Comparison of ENCODE assay signal across 14 mouse cellular contexts in the genomic region with DNA sequence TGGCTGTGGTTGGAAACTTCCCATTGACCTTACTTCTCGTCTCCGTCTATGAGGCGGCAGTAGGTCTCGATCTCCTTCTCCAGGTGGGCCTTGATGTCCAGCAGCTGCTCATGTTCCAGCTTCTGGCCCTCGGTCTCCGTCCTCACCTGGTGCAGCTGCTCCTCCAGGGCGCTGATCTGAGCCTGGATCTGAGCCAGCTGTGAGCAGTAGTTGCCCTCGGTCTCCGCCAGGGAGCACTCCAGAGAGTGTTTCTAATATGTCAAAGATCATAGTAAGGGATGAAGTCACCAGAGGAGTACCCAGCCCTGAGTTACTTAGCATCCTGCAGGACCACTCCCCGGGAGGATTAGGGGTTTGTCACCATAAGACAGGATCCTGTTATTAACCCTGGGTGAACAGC. TPM values are rescaled to one million over a fixed set of nuclear protein-coding genes. Genes with fewer than 3 reads are reported as not detected.
DNase-seq lines count a peak whose midpoint lies in the region; ATAC-seq lines count a peak whose summit lies in the region.
"Had no signal": no experiment of that assay in that cellular context is flagged by ENCODE, and none has a peak within 500 bp of the region (broad histone marks: within the 10 kb centered on the region; RNA-seq: fewer than 3 reads in every experiment).

No protein-coding gene starts in this region.

- no peak overlapping the region for H3K9ac ChIP-seq in neural tube, embryonic 11.5 days (ENCODE audit: low read length)
- H3K9ac ChIP-seq in neural tube, embryonic 15.5 days (replicated peaks): no peak overlapping the region
- H3K9ac ChIP-seq in heart, embryonic 11.5 days (ENCODE audit: low read depth, low read length): no peak overlapping the region
- H3K9ac ChIP-seq: neural tube, embryonic 12.5 days had no signal

- no peak overlapping the region for H3K4me3 ChIP-seq in neural tube, embryonic 11.5 days (ENCODE audit: low read depth, low read length)
- no peak overlapping the region for H3K4me3 ChIP-seq in neural tube, embryonic 15.5 days (replicated peaks)
- no peak overlapping the region for H3K4me3 ChIP-seq in heart, embryonic 11.5 days (ENCODE audit: low read depth, low read length)
- no peak overlapping the region for H3K4me3 ChIP-seq in limb, embryonic 10.5 days
- H3K4me3 ChIP-seq: neural tube, embryonic 12.5 days had no signal

- no peaks in the 10 kb centered on the region for H3K4me1 ChIP-seq in neural tube, embryonic 11.5 days (ENCODE audit: control insufficient read depth, insufficient read depth, low read length)
- no peaks in the 10 kb centered on the region for H3K4me1 ChIP-seq in neural tube, embryonic 15.5 days
- H3K4me1 ChIP-seq in heart, embryonic 11.5 days (ENCODE audit: control insufficient read depth, insufficient read depth, low read length): no peaks in the 10 kb centered on the region
- H3K4me1 ChIP-seq in limb, embryonic 10.5 days: no peaks in the 10 kb centered on the region
- H3K4me1 ChIP-seq: neural tube, embryonic 12.5 days had no signal

- no peak for ATAC-seq in neural tube, embryonic 11.5 days (ENCODE audit: insufficient read depth, low FRiP score, low TSS enrichment)
- ATAC-seq in neural tube, embryonic 15.5 days (ENCODE audit: low FRiP score): no peak
- no peak for ATAC-seq in heart, embryonic 11.5 days (replicated peaks; ENCODE audit: insufficient number of reproducible peaks, low FRiP score, low TSS enrichment)
- ATAC-seq: activated CD4-positive, CD25-positive, alpha-beta regulatory T cell, adult 4 months had no signal

- DNase-seq in gastrocnemius, postnatal 10 days: peak; percentile 40
- no peak for DNase-seq in gastrocnemius, postnatal 36 days
- DNase-seq in neural tube, embryonic 11.5 days (ENCODE audit: low spot score): peak; percentile 23
- DNase-seq in adrenal gland, postnatal 36 days: peak; percentile 9 to 35
- peak; percentile 25 for DNase-seq in thymus, postnatal 14 days
- DNase-seq in limb, embryonic 10.5 days (ENCODE audit: low spot score): no peak

- no peak overlapping the region for H3K27ac ChIP-seq in neural tube, embryonic 11.5 days (ENCODE audit: low read depth, low read length)
- H3K27ac ChIP-seq in neural tube, embryonic 15.5 days (replicated peaks): no peak overlapping the region
- no peak overlapping the region for H3K27ac ChIP-seq in heart, embryonic 11.5 days (ENCODE audit: low read depth, low read length)
- H3K27ac ChIP-seq in limb, embryonic 10.5 days: no peak overlapping the region
- H3K27ac ChIP-seq: neural tube, embryonic 12.5 days had no signal

- intact Hi-C loops in gastrocnemius, postnatal 36 days (cut with DNase I): no loop called here

- WGBS in neural tube, embryonic 11.5 days: 50% methylated on average over 10 of the region's 10 CpGs
- WGBS in neural tube, embryonic 15.5 days: 50% methylated on average over 10 of the region's 10 CpGs
- 40% methylated on average over 10 of the region's 10 CpGs for WGBS in heart, embryonic 11.5 days (ENCODE audit: insufficient replicate concordance)
- WGBS in limb, embryonic 10.5 days: 52% methylated on average over 10 of the region's 10 CpGs

- no peaks in the 10 kb centered on the region for H3K9me3 ChIP-seq in neural tube, embryonic 11.5 days (ENCODE audit: control insufficient read depth, low read length)
- no peaks in the 10 kb centered on the region for H3K9me3 ChIP-seq in neural tube, embryonic 15.5 days (replicated peaks)
- H3K9me3 ChIP-seq in heart, embryonic 11.5 days (replicated peaks; ENCODE audit: control insufficient read depth, low read length): no peaks in the 10 kb centered on the region
- H3K9me3 ChIP-seq in limb, embryonic 10.5 days (replicated peaks): no peaks in the 10 kb centered on the region
- H3K9me3 ChIP-seq: neural tube, embryonic 12.5 days had no signal

- no peaks in the 10 kb centered on the region for H3K27me3 ChIP-seq in neural tube, embryonic 11.5 days (ENCODE audit: control insufficient read depth, insufficient read depth, low read length)
- H3K27me3 ChIP-seq in neural tube, embryonic 15.5 days (replicated peaks): 0 out of 2 replicates have a peak, but pooled peaks cover 5% of the 10 kb centered on the region
- peaks cover 5% of the 10 kb centered on the region; the same call in 1 of the 2 replicates for H3K27me3 ChIP-seq in heart, embryonic 11.5 days (ENCODE audit: control insufficient read depth, insufficient read depth, low read length)
- no peaks in the 10 kb centered on the region for H3K27me3 ChIP-seq in limb, embryonic 10.5 days (ENCODE audit: low read depth, poor library complexity, severe bottlenecking)
- H3K27me3 ChIP-seq: neural tube, embryonic 12.5 days had no signal

- H3K4me2 ChIP-seq in neural tube, embryonic 11.5 days (ENCODE audit: low read depth): no peak overlapping the region
- no peak overlapping the region for H3K4me2 ChIP-seq in neural tube, embryonic 15.5 days
- H3K4me2 ChIP-seq in heart, embryonic 11.5 days: no peak overlapping the region
- H3K4me2 ChIP-seq: neural tube, embryonic 12.5 days had no signal

- no peaks in the 10 kb centered on the region for H3K36me3 ChIP-seq in neural tube, embryonic 11.5 days (ENCODE audit: control insufficient read depth, insufficient read depth, low read length)
- no peaks in the 10 kb centered on the region for H3K36me3 ChIP-seq in neural tube, embryonic 15.5 days
- no peaks in the 10 kb centered on the region for H3K36me3 ChIP-seq in heart, embryonic 11.5 days (ENCODE audit: control insufficient read depth, insufficient read depth, low read length)
- no peaks in the 10 kb centered on the region for H3K36me3 ChIP-seq in limb, embryonic 10.5 days
- H3K36me3 ChIP-seq: neural tube, embryonic 12.5 days had no signal

RNA-seq across cellular contexts. Expression of a gene that starts 7.9 kb away (rescaled TPM):
- under 1 TPM in 1 of 2 experiments, not detected in 1; 0.16 TPM for total RNA-seq in gastrocnemius, postnatal 10 days (2021)
- total RNA-seq in gastrocnemius, postnatal 36 days (2021): not detected
- polyA plus RNA-seq in neural tube, embryonic 11.5 days (2014; fragmentation: Nextera tagmentation; extraction: Ambion mirVana): 0.15 and 0.19 TPM in 2 replicates
- polyA plus RNA-seq in neural tube, embryonic 15.5 days (2015; fragmentation: Nextera tagmentation; extraction: Ambion mirVana): 0.36 and 0.50 TPM in 2 replicates
- not detected for total RNA-seq in adrenal gland, postnatal 36 days (2021)
- 0.16 TPM in 1 of 2 replicates, not detected in the other for polyA plus RNA-seq in heart, embryonic 11.5 days (2014; fragmentation: Nextera tagmentation; extraction: Ambion mirVana)
- polyA plus RNA-seq in limb, embryonic 10.5 days (2016; fragmentation: Nextera tagmentation; extraction: Ambion mirVana): 0.11 and 0.20 TPM in 2 replicates
- total RNA-seq: common myeloid progenitor, adult 5-6 weeks had no signal
- polyA plus RNA-seq: activated CD4-positive, CD25-positive, alpha-beta regulatory T cell, adult 4 months; frontal cortex, adult 2 months; intestine, embryonic 14.5 days; liver, embryonic 16.5 days had no signal

RNA-seq across cellular contexts. Expression of a gene that starts 15.9 kb away (rescaled TPM):
- total RNA-seq in gastrocnemius, postnatal 10 days (2021): not detected
- total RNA-seq in gastrocnemius, postnatal 36 days (2021): not detected
- not detected in 2 replicates for polyA plus RNA-seq in neural tube, embryonic 11.5 days (2014; fragmentation: Nextera tagmentation; extraction: Ambion mirVana)
- polyA plus RNA-seq in neural tube, embryonic 15.5 days (2015; fragmentation: Nextera tagmentation; extraction: Ambion mirVana): 0.19 and 0.33 TPM in 2 replicates
- not detected for total RNA-seq in adrenal gland, postnatal 36 days (2021)
- not detected in 2 replicates for polyA plus RNA-seq in heart, embryonic 11.5 days (2014; fragmentation: Nextera tagmentation; extraction: Ambion mirVana)
- polyA plus RNA-seq in limb, embryonic 10.5 days (2016; fragmentation: Nextera tagmentation; extraction: Ambion mirVana): not detected in 2 replicates
- total RNA-seq: common myeloid progenitor, adult 5-6 weeks had no signal
- polyA plus RNA-seq: frontal cortex, adult 2 months; intestine, embryonic 14.5 days; liver, embryonic 16.5 days; neural tube, embryonic 12.5 days had no signal

RNA-seq across cellular contexts. Expression of a gene that starts 22.4 kb away (rescaled TPM):
- 1 to 10 TPM; 5.6 to 6.6 TPM for total RNA-seq in gastrocnemius, postnatal 10 days (2021)
- total RNA-seq in gastrocnemius, postnatal 36 days (2021): 1 to 10 TPM; 3.3 to 3.5 TPM
- 22.4 and 23.5 TPM in 2 replicates for polyA plus RNA-seq in neural tube, embryonic 11.5 days (2014; fragmentation: Nextera tagmentation; extraction: Ambion mirVana)
- 31.6 and 31.8 TPM in 2 replicates for polyA plus RNA-seq in neural tube, embryonic 15.5 days (2015; fragmentation: Nextera tagmentation; extraction: Ambion mirVana)
- total RNA-seq in adrenal gland, postnatal 36 days (2021): 1 to 10 TPM; 4.4 to 6.4 TPM
- 12.9 and 14.9 TPM in 2 replicates for polyA plus RNA-seq in heart, embryonic 11.5 days (2014; fragmentation: Nextera tagmentation; extraction: Ambion mirVana)
- 18.7 and 20.5 TPM in 2 replicates for polyA plus RNA-seq in limb, embryonic 10.5 days (2016; fragmentation: Nextera tagmentation; extraction: Ambion mirVana)

RNA-seq across cellular contexts. Expression of a gene that starts 29.0 kb away (rescaled TPM):
- total RNA-seq in gastrocnemius, postnatal 10 days (2021): not detected
- total RNA-seq in gastrocnemius, postnatal 36 days (2021): not detected
- 0.12 TPM in 1 of 2 replicates, not detected in the other for polyA plus RNA-seq in neural tube, embryonic 11.5 days (2014; fragmentation: Nextera tagmentation; extraction: Ambion mirVana)
- polyA plus RNA-seq in neural tube, embryonic 15.5 days (2015; fragmentation: Nextera tagmentation; extraction: Ambion mirVana): 0.19 and 0.26 TPM in 2 replicates
- total RNA-seq in adrenal gland, postnatal 36 days (2021): not detected
- polyA plus RNA-seq in heart, embryonic 11.5 days (2014; fragmentation: Nextera tagmentation; extraction: Ambion mirVana): not detected in 2 replicates
- polyA plus RNA-seq in limb, embryonic 10.5 days (2016; fragmentation: Nextera tagmentation; extraction: Ambion mirVana): not detected in 2 replicates
- total RNA-seq: common myeloid progenitor, adult 5-6 weeks had no signal
- polyA plus RNA-seq: activated CD4-positive, CD25-positive, alpha-beta regulatory T cell, adult 4 months; frontal cortex, adult 2 months; liver, embryonic 16.5 days had no signal

RNA-seq across cellular contexts. Expression of a gene that starts 44.0 kb away (rescaled TPM):
- under 1 TPM in 1 of 2 experiments, not detected in 1; 0.14 TPM for total RNA-seq in gastrocnemius, postnatal 10 days (2021)
- total RNA-seq in gastrocnemius, postnatal 36 days (2021): not detected
- 0.12 and 0.23 TPM in 2 replicates for polyA plus RNA-seq in neural tube, embryonic 11.5 days (2014; fragmentation: Nextera tagmentation; extraction: Ambion mirVana)
- polyA plus RNA-seq in neural tube, embryonic 15.5 days (2015; fragmentation: Nextera tagmentation; extraction: Ambion mirVana): 0.61 and 0.77 TPM in 2 replicates
- not detected for total RNA-seq in adrenal gland, postnatal 36 days (2021)
- not detected in 2 replicates for polyA plus RNA-seq in heart, embryonic 11.5 days (2014; fragmentation: Nextera tagmentation; extraction: Ambion mirVana)
- not detected in 2 replicates for polyA plus RNA-seq in limb, embryonic 10.5 days (2016; fragmentation: Nextera tagmentation; extraction: Ambion mirVana)
- total RNA-seq: common myeloid progenitor, adult 5-6 weeks had no signal
- polyA plus RNA-seq: activated CD4-positive, CD25-positive, alpha-beta regulatory T cell, adult 4 months; liver, embryonic 16.5 days had no signal

Comparison
In these comparisons a context has a peak if more than half of its experiments do, and no peak if none do; other contexts are left out.
1. DNase-seq: peak in gastrocnemius, postnatal 10 days (single experiment), neural tube, embryonic 11.5 days (single experiment), adrenal gland, postnatal 36 days (2 of 2) and thymus, postnatal 14 days (single experiment); none in gastrocnemius, postnatal 36 days (0 of 2) and limb, embryonic 10.5 days (single experiment).